Mouse (Mus musculus) liver, postnatal 0 days (tissue): ENCODE measurements around the gene Klhl7.

Experiments
- CTCF ChIP-seq: sonication (generic); IDR thresholded peaks from 2 replicates; pipeline ENCODE4 v1.5.1; 2016; ENCODE audit warnings: antibody characterized with exemption, low read depth
- EP300 ChIP-seq: IDR thresholded peaks from 2 replicates; pipeline ENCODE4 v1.6.1; 2016; ENCODE audit warnings: antibody characterized with exemption, low read depth, mild to moderate bottlenecking

DNA sequence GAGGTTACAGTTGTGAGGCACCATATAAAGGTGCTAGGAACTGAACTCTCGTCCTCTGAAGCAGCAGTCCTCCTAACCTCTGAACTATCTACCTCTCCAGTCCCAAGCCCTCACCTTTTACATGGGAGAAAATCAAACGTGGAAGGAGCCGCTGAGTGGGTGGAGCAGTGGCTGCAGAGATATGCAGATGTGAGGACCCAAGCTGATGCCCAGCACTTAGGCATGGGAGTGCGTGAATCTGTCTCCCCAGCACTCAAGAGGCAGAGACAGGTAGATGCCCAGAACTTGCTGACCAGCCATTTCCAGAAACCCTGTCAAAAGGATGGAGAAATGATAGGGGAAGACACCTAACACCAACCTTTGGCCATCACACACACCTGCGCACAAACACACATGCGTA is 82.7 kb downstream of the Klhl7 start:
- TF ChIP-seq CTCF (no peak), EP300 (no peak)
